Mouse (Mus musculus) erythroblast, embryonic 14.5 days (primary cell): ENCODE data around the gene Ufm1.

ENCODE experiments used
- GATA1 ChIP-seq: IDR thresholded peaks from 2 replicates; pipeline ENCODE4 v1.6.1; 2012; ENCODE audit warnings: low read length, inconsistent platforms, mixed read lengths
- TAL1 ChIP-seq: IDR thresholded peaks from 3 replicates; pipeline ENCODE4 v1.6.1; 2012; ENCODE audit warnings: low read length, inconsistent platforms, mixed read lengths

DNA sequence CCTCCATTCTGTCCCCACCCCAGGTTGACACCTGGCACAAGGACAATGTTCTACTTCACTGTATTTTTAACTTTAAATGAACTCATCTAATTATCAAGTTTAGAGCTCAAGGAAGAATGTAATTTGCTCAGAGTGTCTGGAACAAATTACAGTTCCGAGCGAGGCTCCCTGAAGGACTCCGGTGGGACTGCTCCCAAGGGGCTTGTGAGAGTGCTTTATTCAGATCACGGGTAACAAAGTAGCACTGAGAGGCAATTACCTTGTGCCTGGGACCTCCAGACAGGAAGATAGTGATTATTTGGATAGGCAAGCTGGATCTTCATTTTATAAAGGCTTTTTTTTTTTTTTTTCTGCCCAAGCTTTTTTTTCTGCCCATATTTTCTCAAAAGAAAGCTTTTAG is 15.9 kb downstream of the Ufm1 start:
- TF ChIP-seq GATA1 (no peak), TAL1 (no peak)
